Mouse (Mus musculus): Measurements from ENCODE around the gene Tatdn3.

- no peak for TF ChIP-seq POLR2A (IDR thresholded peaks at IDR 0.05; ENCODE audit: extremely low read depth, insufficient read depth, low read length)
- TF ChIP-seq CTCF (IDR thresholded peaks at IDR 0.05; ENCODE audit: extremely low read depth, insufficient read depth, low read length), result no peak
Measured at GRCm38 (mm10) chr1:191036554-191037334, 26.0 kb downstream of the Tatdn3 start, which contains the start of gene Spata45.

All from cortical plate, adult 2 months (tissue).